Mouse (Mus musculus): ENCODE data around the gene Chst3. TPM values are rescaled to one million over a fixed set of nuclear protein-coding genes. Genes with fewer than 3 reads are reported as not detected.

Chst3 gene
- polyA plus RNA-seq, 1 experiment from 2014 or later: 0.62 TPM

Small RNA genes lying within 50 kb of the gene (microRNA-seq; reads per million reads assigned to microRNA genes)
- gene Gm22117: not detected

Other genes starting within 250 kb of the Chst3 start
- 36.1 and 40.6 TPM in 2 replicates for gene Ascc1, start 216.5 kb downstream of the Chst3 start, polyA plus RNA-seq (2015; fragmentation: Nextera tagmentation; extraction: Ambion mirVana)
- gene Anapc16, start 216.1 kb downstream of the Chst3 start, polyA plus RNA-seq (2015; fragmentation: Nextera tagmentation; extraction: Ambion mirVana): 85.4 and 92.2 TPM in 2 replicates
- gene Spock2, start 113.0 kb downstream of the Chst3 start, polyA plus RNA-seq (2015; fragmentation: Nextera tagmentation; extraction: Ambion mirVana): 3.8 and 8.8 TPM in 2 replicates
- 118 and 142 TPM in 2 replicates for gene Psap, start 58.4 kb upstream of the Chst3 start, polyA plus RNA-seq (2015; fragmentation: Nextera tagmentation; extraction: Ambion mirVana)
- gene Vsir, start 127.6 kb upstream of the Chst3 start, polyA plus RNA-seq (2015; fragmentation: Nextera tagmentation; extraction: Ambion mirVana): 3.9 and 5.5 TPM in 2 replicates
- 0.20 and 0.32 TPM in 2 replicates for gene Gm17455, start 180.5 kb upstream of the Chst3 start, polyA plus RNA-seq (2015; fragmentation: Nextera tagmentation; extraction: Ambion mirVana)

Data from heart, embryonic 15.5 days (tissue).